Mouse (Mus musculus) midbrain, embryonic 14.5 days (tissue): ENCODE measurements around the gene Dmap1. TPM values are rescaled to one million over a fixed set of nuclear protein-coding genes. Genes with fewer than 3 reads are reported as not detected.

Experiments
- ATAC-seq: fragments of 200-750 bp; cut with Nextera tagmentation; 2 replicates; pipeline ENCODE4 v1.8.0; 2017; ENCODE audit warnings: moderate number of reproducible peaks, moderate library complexity; ENCODE audit not compliant: low FRiP score, low TSS enrichment
- DNase-seq: peaks from one replicate; pipeline ENCODE4 v3.0.0-alpha.2; 2015
- H3K27ac ChIP-seq: fragments of 300-500 bp; sonication (generic); replicated peaks from 2 replicates; pipeline ENCODE4 v1.5.1; 2014; ENCODE audit warnings: mild to moderate bottlenecking, low read depth, low read length, moderate library complexity
- H3K27me3 ChIP-seq: fragments of 300-500 bp; sonication (generic); 2 replicates; pipeline ENCODE4 v1.6.1; 2014; ENCODE audit warnings: low read length, control low read depth, mixed read lengths; ENCODE audit not compliant: control insufficient read depth, insufficient read depth
- H3K36me3 ChIP-seq: fragments of 300-500 bp; sonication (generic); 2 replicates; pipeline ENCODE4 v1.6.1; 2014; ENCODE audit warnings: low read length, control low read depth; ENCODE audit not compliant: control insufficient read depth, insufficient read depth
- H3K4me1 ChIP-seq: fragments of 300-500 bp; sonication (generic); 2 replicates; pipeline ENCODE4 v1.6.1; 2014; ENCODE audit warnings: mild to moderate bottlenecking, antibody characterized with exemption, low read length, control low read depth; ENCODE audit not compliant: control insufficient read depth, insufficient read depth
- H3K4me2 ChIP-seq: fragments of 300-500 bp; sonication (generic); 2 replicates; pipeline ENCODE4 v1.6.1; 2014; ENCODE audit warnings: mild to moderate bottlenecking, low read length, moderate library complexity
- H3K4me3 ChIP-seq: fragments of 300-500 bp; sonication (generic); replicated peaks from 2 replicates; pipeline ENCODE4 v1.5.1; 2014; ENCODE audit warnings: low read depth, low read length
- H3K9ac ChIP-seq: fragments of 300-500 bp; sonication (generic); replicated peaks from 2 replicates; pipeline ENCODE4 v1.6.1; 2014; ENCODE audit warnings: mild to moderate bottlenecking, low read length, moderate library complexity
- H3K9me3 ChIP-seq: fragments of 300-500 bp; sonication (generic); 2 replicates; pipeline ENCODE4 v1.6.1; 2016; ENCODE audit warnings: low read length, control low read depth, mixed read lengths; ENCODE audit not compliant: control insufficient read depth
- WGBS: fragments of 180-500 bp; shearing (Covaris S2); extraction: QIAGEN DNeasy Blood & Tissue Kit; methylation state at CpG from one replicate; pipeline ENCODE4 v1.1.7; 2014; 5-methylcytosine and 5-hydroxymethylcytosine counted together
- polyA plus RNA-seq: library from polyadenylated mRNA; unstranded; fragments of >200 nt; fragmentation: Nextera tagmentation; extraction: Ambion mirVana; gene quantifications from 2 replicates; pipeline ENCODE4 v1.2.1, GENCODE M21; 2014

The Dmap1 gene
- polyA plus RNA-seq, 1 experiment from 2014 or later: 91.5 TPM

DNA sequence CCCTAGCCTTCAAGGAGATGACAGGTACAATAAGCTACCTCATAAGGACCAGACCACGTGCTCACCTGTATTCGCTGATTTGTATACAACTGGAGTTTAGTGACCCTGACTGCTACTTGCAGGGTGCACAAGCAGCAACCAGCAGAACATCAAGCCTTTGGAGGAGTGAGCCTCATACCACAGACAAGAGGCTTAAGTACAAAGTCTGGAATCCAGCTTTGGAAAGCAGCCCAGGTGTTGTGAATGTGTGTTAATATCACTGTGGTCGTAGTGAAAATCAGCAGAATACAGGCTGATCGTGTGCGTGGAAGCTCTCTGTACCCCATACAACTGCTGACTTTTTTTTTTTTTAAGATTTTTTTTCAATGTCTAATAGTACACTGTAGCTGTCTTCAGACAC, 22.1 kb downstream of the Dmap1 start:
- Histone ChIP-seq H3K27ac (no peak overlapping the region), H3K4me3 (no peak overlapping the region), H3K9me3 (no peaks in the 10 kb centered on the region), H3K9ac (no peak overlapping the region), H3K4me1 (peaks cover 21% of the 10 kb centered on the region), H3K36me3 (0 out of 2 replicates have a peak, but pooled peaks cover 3% of the 10 kb centered on the region), H3K4me2 (no peak overlapping the region), H3K27me3 (no peaks in the 10 kb centered on the region)
- ATAC-seq (no peak), DNase-seq (no peak)
- WGBS: 97% methylated on average over 5 of the region's 5 CpGs

DNA sequence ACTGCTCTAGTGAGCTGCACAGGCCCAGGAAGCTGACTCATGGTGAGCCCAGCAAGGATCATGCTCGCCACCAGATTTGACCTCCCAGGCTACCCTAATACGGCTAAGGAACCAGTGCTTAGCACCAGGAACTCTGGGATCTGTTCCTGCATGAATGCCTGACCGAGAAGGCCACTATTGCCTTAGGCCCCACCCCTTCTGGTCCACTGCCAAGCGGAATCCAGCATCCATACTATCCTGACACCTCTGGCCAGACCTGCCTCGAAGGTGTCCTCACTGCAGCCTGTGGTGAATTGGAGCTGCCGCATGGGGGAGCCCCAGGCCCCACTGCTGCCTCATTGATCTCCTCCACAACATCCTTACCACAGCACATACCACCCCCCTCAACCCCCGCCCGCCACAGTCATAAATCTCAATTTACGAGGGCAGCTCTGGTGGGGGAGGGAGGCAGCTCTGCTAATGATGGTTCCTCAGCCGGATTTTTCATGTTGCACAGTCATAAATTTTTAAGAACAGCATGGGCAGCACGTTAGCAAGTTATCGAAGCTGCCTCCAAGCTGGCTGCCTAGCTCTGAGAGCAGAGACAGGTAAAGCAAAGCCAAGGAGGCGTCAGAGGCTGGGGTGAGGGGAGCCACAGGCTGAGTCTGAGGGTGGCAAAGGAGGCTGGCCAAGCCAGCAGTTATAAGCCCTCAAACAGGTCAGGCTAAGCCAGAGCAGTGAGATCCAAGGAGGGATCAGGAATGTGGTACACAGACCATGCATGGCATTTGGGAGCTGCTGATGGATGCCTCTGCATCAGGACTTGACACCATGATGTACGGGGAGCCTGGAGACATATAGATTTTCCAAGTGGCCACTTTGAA, 23.3 kb downstream of the Dmap1 start:
- no peak overlapping the region for H3K9ac ChIP-seq
- no peaks in the 10 kb centered on the region for H3K9me3 ChIP-seq
- 0 out of 2 replicates have a peak, but pooled peaks cover 3% of the 10 kb centered on the region for H3K36me3 ChIP-seq
- peak overlapping the region; percentile 43 for H3K27ac ChIP-seq
- ATAC-seq (no peak), DNase-seq (peak; percentile 48)
- H3K4me1 ChIP-seq: peaks cover 29% of the 10 kb centered on the region
- no peak overlapping the region for H3K4me2 ChIP-seq
- no peaks in the 10 kb centered on the region for H3K27me3 ChIP-seq
- WGBS: 60% methylated on average over 14 of the region's 14 CpGs
- H3K4me3 ChIP-seq: no peak overlapping the region

DNA sequence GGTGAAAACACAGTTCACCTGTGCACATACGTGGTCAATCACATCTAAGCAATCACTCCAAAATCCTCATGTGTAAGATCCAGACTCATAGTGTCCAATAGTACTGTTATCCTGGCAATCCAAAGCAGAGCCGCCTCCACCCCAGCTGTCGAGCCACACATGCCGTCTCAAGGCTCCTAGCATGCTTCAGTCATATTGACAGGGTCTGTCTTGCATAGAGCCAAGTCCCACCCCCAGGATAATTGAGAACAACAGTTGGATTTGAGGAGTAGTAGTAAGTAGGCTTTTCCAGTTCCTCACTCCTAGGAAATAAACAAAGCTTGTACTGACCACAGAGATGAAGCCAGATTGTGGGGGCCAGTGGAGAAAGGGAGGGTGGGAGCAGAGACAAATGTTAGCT, 24.4 kb downstream of the Dmap1 start:
- Histone ChIP-seq H3K9ac (no peak overlapping the region), H3K4me1 (peaks cover 34% of the 10 kb centered on the region), H3K27ac (peak overlapping the region; percentile 32; the same call in 1 of the 2 replicates), H3K4me3 (no peak overlapping the region), H3K27me3 (no peaks in the 10 kb centered on the region), H3K4me2 (no peak overlapping the region), H3K36me3 (0 out of 2 replicates have a peak, but pooled peaks cover 3% of the 10 kb centered on the region), H3K9me3 (no peaks in the 10 kb centered on the region)
- no peak for DNase-seq
- no peak for ATAC-seq
- 62% methylated on average over 4 of the region's 4 CpGs for WGBS

DNA sequence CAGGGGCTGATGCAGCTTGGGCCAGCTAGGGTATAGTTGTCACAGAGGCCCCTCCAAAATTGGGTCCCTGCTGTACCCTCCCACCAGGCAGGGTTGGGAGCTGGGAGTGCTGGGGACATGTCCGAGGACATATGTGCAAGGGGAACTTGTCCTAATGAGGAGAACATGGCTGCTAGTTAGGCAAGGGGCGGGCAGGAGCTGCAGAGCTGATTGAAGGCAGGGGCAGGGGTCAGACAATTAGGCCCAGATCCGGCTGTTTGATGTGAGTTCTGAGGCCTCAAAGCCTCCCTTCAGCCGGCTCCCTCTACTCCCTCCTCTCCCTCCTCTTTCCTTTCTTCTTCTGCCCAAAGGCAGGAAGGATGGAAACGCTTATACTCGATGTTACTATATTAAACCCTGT, 25.1 kb downstream of the Dmap1 start:
- WGBS: 17% methylated on average over 6 of the region's 6 CpGs
- H3K4me3 ChIP-seq: no peak overlapping the region
- no peaks in the 10 kb centered on the region for H3K9me3 ChIP-seq
- ATAC-seq: no peak
- peaks cover 34% of the 10 kb centered on the region for H3K4me1 ChIP-seq
- no peaks in the 10 kb centered on the region for H3K27me3 ChIP-seq
- DNase-seq: no peak
- peak overlapping the region; percentile 32; the same call in 1 of the 2 replicates for H3K27ac ChIP-seq
- no peak overlapping the region for H3K9ac ChIP-seq
- 0 out of 2 replicates have a peak, but pooled peaks cover 3% of the 10 kb centered on the region for H3K36me3 ChIP-seq
- H3K4me2 ChIP-seq: no peak overlapping the region

DNA sequence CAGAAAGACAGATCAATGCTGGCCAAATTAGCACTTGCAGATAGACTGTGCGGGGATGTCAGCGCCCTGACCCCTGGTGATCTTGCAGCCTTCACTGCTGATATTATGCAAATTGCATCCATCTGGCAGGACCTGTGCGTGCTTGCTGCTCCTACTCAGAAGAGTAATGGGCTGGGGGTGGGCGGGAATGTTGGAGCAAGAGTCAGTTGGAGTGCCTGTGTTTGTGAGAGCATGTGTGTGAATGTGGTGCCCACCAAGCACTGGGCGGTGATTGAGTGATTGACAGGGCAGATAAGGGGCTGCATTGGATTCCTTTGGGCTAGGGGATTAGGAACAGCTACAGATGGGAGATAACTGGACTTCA, 26.6 kb downstream of the Dmap1 start:
- WGBS: 26% methylated on average over 5 of the region's 5 CpGs
- no peaks in the 10 kb centered on the region for H3K9me3 ChIP-seq
- no peak overlapping the region for H3K4me2 ChIP-seq
- no peak overlapping the region for H3K4me3 ChIP-seq
- H3K4me1 ChIP-seq: peaks cover 40% of the 10 kb centered on the region
- no peak overlapping the region for H3K9ac ChIP-seq
- H3K27me3 ChIP-seq: no peaks in the 10 kb centered on the region
- H3K36me3 ChIP-seq: no peaks in the 10 kb centered on the region
- DNase-seq (no peak), ATAC-seq (peak; percentile 39; the same call in 1 of the 2 replicates)
- H3K27ac ChIP-seq: peak overlapping the region; percentile 75; the same call in 1 of the 2 replicates

DNA sequence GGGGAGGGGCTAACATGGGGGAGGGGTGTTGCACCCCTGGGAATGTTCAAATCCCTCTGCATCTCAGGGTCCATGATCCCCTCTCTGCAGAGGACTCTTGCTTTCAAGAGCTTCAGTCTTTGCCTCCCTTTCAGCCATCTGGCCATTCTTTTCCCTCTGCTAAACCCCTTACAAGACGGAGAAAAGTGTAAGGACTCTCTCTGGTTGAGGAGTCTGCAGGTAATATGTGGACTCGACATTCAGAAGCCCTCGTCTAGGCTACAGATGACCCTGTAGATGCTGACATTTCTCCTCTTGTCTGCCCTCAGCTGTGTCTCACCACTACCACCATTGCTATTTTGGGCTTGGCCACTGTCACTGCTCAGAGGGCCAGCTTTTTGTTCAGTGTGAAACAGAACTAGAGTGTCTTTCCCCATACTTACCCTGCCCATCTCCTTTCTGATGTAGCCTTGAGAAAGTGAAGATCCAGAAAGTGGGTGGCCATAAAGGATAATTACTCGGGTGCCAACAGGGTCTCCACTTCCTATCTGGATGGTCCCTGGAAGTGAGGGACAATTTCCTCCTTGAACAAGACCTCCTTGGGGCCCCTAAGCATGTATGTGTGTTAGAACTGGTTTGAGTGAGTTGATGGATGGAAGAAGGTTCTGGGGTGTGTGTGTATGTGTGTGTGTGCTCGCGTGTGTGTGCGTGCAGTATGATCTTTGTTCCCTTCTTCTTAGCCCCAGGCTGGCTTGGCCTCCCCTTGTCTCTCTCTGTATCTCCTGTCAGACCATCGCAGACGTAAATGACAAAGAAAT, 27.2 kb downstream of the Dmap1 start:
- H3K4me2 ChIP-seq: no peak overlapping the region
- ATAC-seq: no peak
- no peaks in the 10 kb centered on the region for H3K9me3 ChIP-seq
- H3K36me3 ChIP-seq: no peaks in the 10 kb centered on the region
- H3K27me3 ChIP-seq: no peaks in the 10 kb centered on the region
- 39% methylated on average over 9 of the region's 9 CpGs for WGBS
- H3K4me3 ChIP-seq: no peak overlapping the region
- DNase-seq: no peak
- H3K9ac ChIP-seq: no peak overlapping the region
- peak overlapping the region; percentile 75 for H3K27ac ChIP-seq
- peaks cover 40% of the 10 kb centered on the region for H3K4me1 ChIP-seq

DNA sequence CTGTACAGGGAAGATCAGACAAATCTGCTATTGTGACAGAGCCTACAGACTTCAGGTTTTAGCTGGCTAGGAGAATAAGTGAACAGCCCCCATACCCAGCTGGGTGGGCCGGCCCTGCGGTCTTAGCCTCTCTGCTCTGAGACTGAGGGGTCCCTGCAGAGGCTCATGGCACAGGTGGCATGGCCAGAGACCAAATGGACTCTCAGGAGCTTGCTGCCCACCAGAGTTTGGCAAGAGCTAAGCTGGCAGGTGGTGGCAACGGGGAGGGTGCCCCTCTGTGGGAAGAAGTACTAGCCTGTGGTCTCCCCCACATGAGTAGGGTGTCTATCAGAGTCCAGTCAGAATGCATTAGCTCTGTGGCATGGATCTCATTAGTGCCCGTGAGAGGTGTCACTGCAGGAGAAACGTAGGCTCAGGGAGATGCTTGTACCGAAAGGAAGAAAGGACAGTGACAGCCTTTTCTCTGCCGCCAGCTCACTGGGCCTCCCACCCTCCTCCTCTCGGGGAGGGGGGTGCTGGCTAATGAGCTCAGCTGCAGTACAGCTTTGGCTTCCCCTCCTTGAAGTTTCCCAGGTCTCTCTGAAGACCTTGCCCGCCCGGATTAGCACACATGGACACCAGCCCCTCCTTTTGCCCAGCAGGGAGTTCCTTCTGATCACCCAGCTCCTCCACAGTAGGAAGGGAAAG, 27.9 kb downstream of the Dmap1 start:
- ATAC-seq (no peak), DNase-seq (peak; percentile 65)
- Histone ChIP-seq H3K9ac (no peak overlapping the region), H3K9me3 (no peaks in the 10 kb centered on the region), H3K27me3 (no peaks in the 10 kb centered on the region), H3K4me1 (peaks cover 41% of the 10 kb centered on the region), H3K4me2 (no peak overlapping the region), H3K27ac (peak overlapping the region; percentile 75), H3K4me3 (no peak overlapping the region), H3K36me3 (no peaks in the 10 kb centered on the region)
- WGBS: 7% methylated on average over 10 of the region's 10 CpGs

DNA sequence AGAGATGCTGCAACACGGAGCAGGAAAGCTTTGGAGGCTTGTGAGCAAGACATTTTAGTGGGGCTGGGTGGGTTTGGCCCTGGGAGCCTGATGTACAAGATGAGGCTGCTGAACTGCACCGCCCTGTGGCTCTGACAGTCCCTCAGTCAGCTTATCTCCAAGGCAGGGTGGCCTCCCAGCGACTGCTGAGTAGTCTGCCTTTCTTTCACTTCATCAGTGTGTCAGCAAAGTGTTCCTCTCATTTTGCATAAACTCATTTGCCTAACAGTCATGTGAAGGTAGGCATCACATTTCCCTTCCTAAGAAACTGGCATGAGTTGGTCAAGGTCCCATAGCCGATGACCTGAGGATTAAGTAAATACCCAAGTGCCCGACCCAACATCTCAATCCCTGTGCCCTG, 29.3 kb downstream of the Dmap1 start:
- no peaks in the 10 kb centered on the region for H3K9me3 ChIP-seq
- no peak overlapping the region for H3K4me3 ChIP-seq
- peaks cover 56% of the 10 kb centered on the region for H3K4me1 ChIP-seq
- no peak overlapping the region for H3K9ac ChIP-seq
- no peak for DNase-seq
- no peaks in the 10 kb centered on the region for H3K27me3 ChIP-seq
- no peaks in the 10 kb centered on the region for H3K36me3 ChIP-seq
- no peak overlapping the region for H3K4me2 ChIP-seq
- no peak overlapping the region for H3K27ac ChIP-seq
- WGBS: 34% methylated on average over 5 of the region's 5 CpGs
- ATAC-seq: no peak
